Mouse (Mus musculus) liver, adult 2 months (tissue): Measurements from ENCODE around the gene Gsx1. TPM values are rescaled to one million over a fixed set of nuclear protein-coding genes. Genes with fewer than 3 reads are reported as not detected.
A peak's percentile ranks its signal among the peaks of the same experiment; 100 is the strongest.

Experiments used
- DNase-seq: peaks from one replicate; pipeline ENCODE4 v3.0.0-alpha.2; 2011; ENCODE audit warnings: low read depth, low spot score; ENCODE audit errors: extremely low read depth
- H3K27ac ChIP-seq: fragments of 200-500 bp; replicated peaks from 2 replicates; pipeline ENCODE4 v1.5.1; 2012; ENCODE audit warnings: low read depth, mild to moderate bottlenecking, control low read depth, inconsistent platforms, low read length; ENCODE audit not compliant: insufficient read depth
- H3K27me3 ChIP-seq: fragments of 200-500 bp; 2 replicates; pipeline ENCODE4 v1.6.1; 2012; ENCODE audit warnings: mild to moderate bottlenecking, moderate library complexity, low read length, inconsistent platforms; ENCODE audit not compliant: control insufficient read depth, insufficient read depth
- H3K36me3 ChIP-seq: fragments of 200-500 bp; 2 replicates; pipeline ENCODE4 v1.6.1; 2012; ENCODE audit warnings: low read length, inconsistent platforms; ENCODE audit not compliant: control insufficient read depth, insufficient read depth
- H3K4me1 ChIP-seq: fragments of 200-500 bp; 2 replicates; pipeline ENCODE4 v1.6.1; 2011; ENCODE audit warnings: low read length; ENCODE audit not compliant: control insufficient read depth, insufficient read depth
- H3K4me3 ChIP-seq: fragments of 200-500 bp; 2 replicates; pipeline ENCODE4 v1.5.1; 2011; ENCODE audit warnings: low read depth, mild to moderate bottlenecking, control low read depth, low read length, moderate library complexity; ENCODE audit not compliant: insufficient read depth
- H3K79me2 ChIP-seq: fragments of 200-500 bp; 2 replicates; pipeline ENCODE4 v1.6.1; 2012; ENCODE audit warnings: inconsistent platforms, mild to moderate bottlenecking, low read length, moderate library complexity; ENCODE audit not compliant: control insufficient read depth, insufficient read depth
- H3K9ac ChIP-seq: fragments of 200-500 bp; 2 replicates; pipeline ENCODE4 v1.6.1; 2012; ENCODE audit warnings: low read depth, mild to moderate bottlenecking, control low read depth, inconsistent platforms, low read length
- CTCF ChIP-seq: fragments of 200-500 bp; IDR thresholded peaks from 2 replicates; pipeline ENCODE4 v1.5.1; 2011; ENCODE audit warnings: low read depth, low read length, control low read depth
- POLR2A ChIP-seq: fragments of 200-500 bp; IDR thresholded peaks from 2 replicates; pipeline ENCODE4 v1.6.1; 2011; ENCODE audit warnings: low read length, control low read depth; ENCODE audit not compliant: insufficient read depth; ENCODE audit errors: extremely low read depth
- WGBS: fragments of 180-500 bp; shearing (Covaris S2); methylation state at CpG from one replicate; pipeline ENCODE4 v1.1.7; 2018; 5-methylcytosine and 5-hydroxymethylcytosine counted together
- polyA plus RNA-seq: library from polyadenylated mRNA; depleted of rRNA; stranded (reverse); fragments of >200 nt; gene quantifications from 2 replicates; pipeline ENCODE4 v1.2.3, GENCODE M21; 2012
- total RNA-seq: library from RNA; depleted of rRNA; stranded (reverse); fragments of >200 nt; gene quantifications from 2 replicates; pipeline ENCODE4 v1.2.3, GENCODE M21; 2014

Gsx1 gene
- total and polyA plus RNA-seq, 2 experiments, result not detected

DNA sequence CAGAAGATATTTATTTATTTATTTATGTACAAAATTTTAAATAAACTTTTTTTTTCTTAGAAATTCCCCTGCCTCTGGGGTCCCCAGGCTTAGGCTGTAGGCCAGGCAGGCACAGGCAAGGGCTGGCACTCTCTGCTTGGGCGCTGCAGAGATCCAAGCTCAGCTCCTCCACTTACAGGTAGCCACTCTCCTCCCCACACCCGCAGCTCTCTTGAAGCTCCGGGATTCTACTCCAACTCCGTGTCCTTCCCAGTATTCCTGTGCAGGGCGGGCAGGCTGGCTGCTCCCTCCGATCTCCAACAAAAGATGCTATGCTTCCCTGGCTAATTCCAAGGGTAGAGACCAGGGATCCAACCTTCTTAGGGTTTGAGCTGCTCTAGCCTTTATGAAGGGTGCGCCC is 2.4 kb downstream of the Gsx1 start:
- Histone ChIP-seq H3K4me1 (peaks cover 11% of the 10 kb centered on the region), H3K9ac (no peak overlapping the region), H3K79me2 (no peaks in the 10 kb centered on the region), H3K36me3 (no peaks in the 10 kb centered on the region), H3K27me3 (peaks cover 45% of the 10 kb centered on the region), H3K4me3 (no peak overlapping the region), H3K27ac (no peak overlapping the region)
- WGBS, result 6% methylated on average over 7 of the region's 7 CpGs
- no peak for DNase-seq
- TF ChIP-seq CTCF (no peak), POLR2A (no peak)

DNA sequence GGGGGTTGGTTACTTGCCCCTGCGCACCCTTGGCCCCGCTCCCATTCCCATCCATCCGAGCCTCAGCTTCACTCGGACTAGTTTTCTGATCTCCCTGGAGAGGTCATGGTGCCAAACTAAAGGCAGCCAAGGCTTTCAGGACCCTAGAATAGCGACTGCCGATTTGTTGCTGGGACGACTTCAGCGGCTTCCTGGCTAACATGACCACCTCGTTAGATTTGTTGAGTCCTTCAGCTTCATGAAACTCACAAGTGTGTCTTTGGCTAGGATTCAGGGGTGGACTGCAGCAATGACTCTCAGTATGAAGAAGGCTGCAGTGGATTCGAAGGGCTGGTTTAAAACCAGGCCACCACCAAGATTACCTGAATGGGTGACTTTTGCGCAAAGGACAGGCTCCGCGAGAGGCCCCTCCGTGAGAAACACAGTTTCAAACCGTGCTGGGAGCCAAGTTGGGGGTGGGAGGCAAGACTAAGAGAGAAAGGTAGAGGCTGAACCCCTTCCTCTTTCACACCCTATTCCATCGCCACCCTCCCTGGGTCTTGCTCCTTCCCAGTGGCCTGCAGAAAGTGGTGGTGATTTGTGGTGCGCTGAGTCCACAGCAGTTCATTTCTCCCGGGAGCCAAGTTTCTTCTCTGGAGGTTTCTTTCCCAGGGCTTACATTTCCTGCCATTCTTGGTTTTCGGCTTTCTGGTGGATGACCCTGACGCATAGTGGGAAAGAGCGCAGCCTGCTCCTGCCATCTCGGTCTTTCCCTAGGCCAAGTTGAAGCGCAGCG is 3.5 kb downstream of the Gsx1 start:
- DNase-seq, result no peak
- no peak overlapping the region for H3K4me3 ChIP-seq
- WGBS, result 4% methylated on average over 24 of the region's 24 CpGs
- H3K4me1 ChIP-seq, result peaks cover 10% of the 10 kb centered on the region
- TF ChIP-seq CTCF (no peak), POLR2A (no peak)
- H3K27ac ChIP-seq, result no peak overlapping the region
- no peaks in the 10 kb centered on the region for H3K36me3 ChIP-seq
- no peak overlapping the region for H3K9ac ChIP-seq
- peaks cover 38% of the 10 kb centered on the region for H3K27me3 ChIP-seq
- H3K79me2 ChIP-seq, result no peaks in the 10 kb centered on the region

DNA sequence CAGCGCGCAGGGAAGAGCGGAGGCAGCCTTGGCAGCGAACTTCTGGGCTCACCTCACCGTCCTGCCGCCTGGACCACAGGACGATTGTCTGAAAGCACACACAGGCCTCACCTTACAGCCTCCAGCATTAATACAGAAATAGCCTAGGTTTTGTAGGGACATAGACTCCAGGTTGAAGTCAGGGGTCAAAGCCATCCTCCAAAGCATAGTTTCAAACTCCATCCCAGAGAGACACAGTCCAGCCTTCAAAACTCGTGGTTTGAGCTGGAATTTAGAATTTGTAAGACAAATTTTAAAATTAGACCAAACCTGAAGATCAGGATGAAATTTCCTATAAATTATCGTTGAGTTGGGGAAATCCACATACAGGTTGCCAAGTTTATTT is 4.1 kb downstream of the Gsx1 start:
- no peak overlapping the region for H3K4me3 ChIP-seq
- H3K27ac ChIP-seq, result no peak overlapping the region
- peaks cover 5% of the 10 kb centered on the region for H3K4me1 ChIP-seq
- H3K36me3 ChIP-seq, result no peaks in the 10 kb centered on the region
- no peaks in the 10 kb centered on the region for H3K79me2 ChIP-seq
- TF ChIP-seq CTCF, result no peak
- no peak for TF ChIP-seq POLR2A
- DNase-seq, result no peak
- H3K27me3 ChIP-seq, result peaks cover 35% of the 10 kb centered on the region
- no peak overlapping the region for H3K9ac ChIP-seq
- 6% methylated on average over 9 of the region's 9 CpGs for WGBS

DNA sequence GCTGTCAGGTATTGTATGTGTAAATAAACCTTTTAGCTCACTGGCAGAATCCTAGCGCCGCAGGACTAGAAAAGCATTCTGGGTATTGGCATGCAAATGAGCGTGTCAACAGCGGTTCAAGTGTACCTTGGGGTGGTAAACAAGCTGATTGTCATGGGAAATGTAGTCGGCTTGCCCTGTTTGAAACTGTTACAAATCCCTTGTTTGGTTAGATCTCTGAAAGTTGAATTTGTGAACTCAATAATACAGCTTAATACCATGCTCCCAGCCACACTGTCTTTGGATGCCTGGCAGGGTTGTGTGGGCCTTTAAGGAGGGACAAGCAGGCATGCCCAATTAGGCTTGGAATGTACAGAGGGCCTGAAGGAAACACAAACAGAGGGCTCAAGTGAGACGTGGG is 16.4 kb downstream of the Gsx1 start:
- TF ChIP-seq POLR2A, result no peak
- TF ChIP-seq CTCF, result no peak
- Histone ChIP-seq H3K27ac (no peak overlapping the region), H3K4me1 (no peaks in the 10 kb centered on the region), H3K4me3 (no peak overlapping the region), H3K36me3 (no peaks in the 10 kb centered on the region), H3K79me2 (no peaks in the 10 kb centered on the region), H3K27me3 (no peaks in the 10 kb centered on the region), H3K9ac (no peak overlapping the region)
- DNase-seq, result peak; percentile 13
- WGBS, result 7% methylated on average over 6 of the region's 6 CpGs

DNA sequence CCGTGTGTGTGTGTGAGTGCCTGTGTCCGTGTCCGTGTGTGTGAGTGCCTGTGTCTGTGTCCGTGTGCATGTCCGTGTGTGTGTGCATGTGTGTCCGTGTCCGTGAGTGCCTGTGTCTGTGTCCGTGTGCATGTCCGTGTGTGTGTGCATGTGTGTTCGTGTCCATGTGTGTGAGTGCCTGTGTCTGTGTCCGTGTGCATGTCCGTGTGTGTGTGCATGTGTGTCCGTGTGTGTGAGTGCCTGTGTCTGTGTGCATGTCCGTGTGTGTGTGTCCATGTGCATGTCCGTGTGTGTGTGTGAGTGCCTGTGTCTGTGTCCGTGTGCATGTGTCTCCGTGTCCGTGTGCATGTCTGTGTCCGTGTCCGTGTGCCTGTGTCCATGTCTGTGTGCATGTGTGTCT is 19.4 kb downstream of the Gsx1 start:
- no peak overlapping the region for H3K9ac ChIP-seq
- TF ChIP-seq CTCF (no peak), POLR2A (no peak)
- 96% methylated on average over 20 of the region's 20 CpGs for WGBS

DNA sequence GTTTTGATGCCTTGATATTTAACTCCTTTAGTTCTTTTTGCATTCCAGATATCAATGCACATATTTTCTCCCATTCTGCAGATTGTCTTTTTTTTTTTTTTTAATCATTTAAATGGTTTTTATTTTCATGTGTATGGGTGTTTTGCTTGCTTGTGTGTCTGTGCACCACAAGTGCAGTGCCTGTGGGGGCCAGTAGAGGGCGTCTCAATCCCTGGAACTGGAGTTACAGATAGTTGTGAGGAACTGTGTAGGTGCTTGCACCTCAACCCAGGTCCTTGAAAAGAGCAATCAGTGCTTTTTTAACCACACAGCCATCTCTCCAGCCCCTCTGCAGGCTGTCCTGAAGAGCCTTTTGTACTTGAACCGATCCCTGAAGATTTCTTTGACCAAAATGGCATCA is 20.0 kb downstream of the Gsx1 start:
- Histone ChIP-seq H3K27me3 (no peaks in the 10 kb centered on the region), H3K27ac (no peak overlapping the region), H3K36me3 (no peaks in the 10 kb centered on the region), H3K79me2 (no peaks in the 10 kb centered on the region), H3K4me3 (no peak overlapping the region), H3K9ac (no peak overlapping the region), H3K4me1 (no peaks in the 10 kb centered on the region)
- no peak for TF ChIP-seq POLR2A
- peak; percentile 17; the same call in 1 of the 2 replicates for TF ChIP-seq CTCF
- WGBS, result 64% methylated on average over 2 of the region's 2 CpGs
- DNase-seq, result no peak

More for the DNA sequence above, 19.4 kb downstream of the Gsx1 start:
- Histone ChIP-seq H3K36me3 (no peaks in the 10 kb centered on the region), H3K4me3 (no peak overlapping the region), H3K4me1 (no peaks in the 10 kb centered on the region), H3K79me2 (no peaks in the 10 kb centered on the region), H3K27me3 (no peaks in the 10 kb centered on the region), H3K27ac (no peak overlapping the region)
- DNase-seq, result no peak
